Mouse (Mus musculus) liver, embryonic 11.5 days (tissue): Measurements from ENCODE around the gene Rimbp3. TPM values are rescaled to one million over a fixed set of nuclear protein-coding genes. Genes with fewer than 3 reads are reported as not detected.
A peak's percentile ranks its signal among the peaks of the same experiment; 100 is the strongest.
"Not testable (repeated sequence)": the region's sequence is repeated elsewhere in the genome, so short reads cannot be mapped to it uniquely, and the experiment has no call there.

ENCODE experiments used
- ATAC-seq: fragments of 200-750 bp; cut with Nextera tagmentation; replicated peaks from 2 replicates; pipeline ENCODE4 v1.8.0; 2017; ENCODE audit warnings: moderate number of reproducible peaks, mild to moderate bottlenecking, moderate TSS enrichment, moderate library complexity; ENCODE audit not compliant: low FRiP score
- DNase-seq: peaks from one replicate; pipeline ENCODE4 v3.0.0-alpha.2; 2017; ENCODE audit warnings: low spot score
- H3K27ac ChIP-seq: fragments of 300-500 bp; sonication (generic); 2 replicates; pipeline ENCODE4 v1.5.1; 2014; ENCODE audit warnings: mild to moderate bottlenecking, low read depth, low read length, control low read depth
- H3K27me3 ChIP-seq: fragments of 300-500 bp; sonication (generic); replicated peaks from 2 replicates; pipeline ENCODE4 v1.6.1; 2014; ENCODE audit warnings: low read length, mixed read lengths; ENCODE audit not compliant: control insufficient read depth, insufficient read depth
- H3K36me3 ChIP-seq: fragments of 300-500 bp; sonication (generic); 2 replicates; pipeline ENCODE4 v1.6.1; 2014; ENCODE audit warnings: mild to moderate bottlenecking, low read length, moderate library complexity, mixed read lengths; ENCODE audit not compliant: control insufficient read depth, insufficient read depth
- H3K4me1 ChIP-seq: fragments of 300-500 bp; sonication (generic); replicated peaks from 2 replicates; pipeline ENCODE4 v1.6.1; 2014; ENCODE audit warnings: low read length, mixed read lengths; ENCODE audit not compliant: control insufficient read depth, insufficient read depth
- H3K4me2 ChIP-seq: fragments of 300-500 bp; sonication (generic); 2 replicates; pipeline ENCODE4 v1.6.1; 2014; ENCODE audit warnings: mild to moderate bottlenecking, control low read depth, moderate library complexity
- H3K4me3 ChIP-seq: fragments of 300-500 bp; sonication (generic); 2 replicates; pipeline ENCODE4 v1.5.1; 2014; ENCODE audit warnings: low read depth, low read length, control low read depth
- H3K9ac ChIP-seq: fragments of 300-500 bp; sonication (generic); 2 replicates; pipeline ENCODE4 v1.6.1; 2014; ENCODE audit warnings: low read depth, low read length, control low read depth
- H3K9me3 ChIP-seq: fragments of 300-500 bp; sonication (generic); 2 replicates; pipeline ENCODE4 v1.6.1; 2016; ENCODE audit warnings: low read length, inconsistent platforms, mixed read lengths; ENCODE audit not compliant: control insufficient read depth
- WGBS: fragments of 180-500 bp; shearing (Covaris S2); extraction: QIAGEN DNeasy Blood & Tissue Kit; methylation state at CpG from one replicate; pipeline ENCODE4 v1.1.7; 2014; 5-methylcytosine and 5-hydroxymethylcytosine counted together
- polyA plus RNA-seq: library from polyadenylated mRNA; unstranded; fragments of >200 nt; fragmentation: Nextera tagmentation; extraction: Ambion mirVana; gene quantifications from 2 replicates; pipeline ENCODE4 v1.2.1, GENCODE M21; 2014

Rimbp3 gene
- polyA plus RNA-seq, 1 experiment from 2014 or later, result 0.45 TPM

- 90% methylated on average over 2 of the region's 2 CpGs for WGBS
- not testable (repeated sequence) for H3K27me3 ChIP-seq, ATAC-seq
These were observed 23.1 kb downstream of the Rimbp3 start for GRCm38 (mm10) chr16:17231523-17231922.

GRCm38 (mm10) chr16:17232794-17233701, 24.6 kb downstream of the Rimbp3 start, which contains the start of gene Hic2:
Hic2 (plus strand) TSS chr16:17233572.
- H3K9ac ChIP-seq, result peak within 1 kb of the TSS; percentile 89
- peak within 1 kb of the TSS; percentile 95 for H3K4me2 ChIP-seq
- ATAC-seq (peak; percentile 92), DNase-seq (peak; percentile 95)
- no peaks in the 10 kb centered on the region for H3K9me3 ChIP-seq
- H3K27me3 ChIP-seq, result no peaks in the 10 kb centered on the region
- H3K4me1 ChIP-seq, result peaks cover 42% of the 10 kb centered on the region
- no peaks in the 10 kb centered on the region for H3K36me3 ChIP-seq
- 2% methylated on average over 59 of the region's 59 CpGs for WGBS
- H3K4me3 ChIP-seq, result peak within 1 kb of the TSS; percentile 82
- H3K27ac ChIP-seq, result peak within 1 kb of the TSS; percentile 77

More at GRCm38 (mm10) chr16:17231523-17231922, 23.1 kb downstream of the Rimbp3 start:
- H3K9me3 ChIP-seq, H3K4me2 ChIP-seq, H3K27ac ChIP-seq, H3K9ac ChIP-seq, H3K4me3 ChIP-seq, H3K36me3 ChIP-seq, DNase-seq: not testable (repeated sequence)
- peaks cover 27% of the 10 kb centered on the region for H3K4me1 ChIP-seq

- peak overlapping the region; percentile 82 for H3K4me3 ChIP-seq
- peak; percentile 40 for ATAC-seq
- no peaks in the 10 kb centered on the region for H3K27me3 ChIP-seq
These were observed 25.5 kb downstream of the Rimbp3 start for GRCm38 (mm10) chr16:17233702-17234498.

GRCm38 (mm10) chr16:17234499-17234895, 26.1 kb downstream of the Rimbp3 start:
- Histone ChIP-seq H3K4me2 (peak overlapping the region; percentile 95), H3K4me1 (peaks cover 57% of the 10 kb centered on the region), H3K27me3 (no peaks in the 10 kb centered on the region), H3K9me3 (no peaks in the 10 kb centered on the region), H3K36me3 (no peaks in the 10 kb centered on the region), H3K27ac (peak overlapping the region; percentile 77; the same call in 1 of the 2 replicates), H3K4me3 (peak overlapping the region; percentile 82), H3K9ac (peak overlapping the region; percentile 89)
- 1% methylated on average over 12 of the region's 12 CpGs for WGBS
- ATAC-seq (no peak), DNase-seq (peak; percentile 60)

More at GRCm38 (mm10) chr16:17233702-17234498, 25.5 kb downstream of the Rimbp3 start:
- Histone ChIP-seq H3K4me2 (peak overlapping the region; percentile 95), H3K9ac (peak overlapping the region; percentile 89), H3K9me3 (no peaks in the 10 kb centered on the region), H3K27ac (peak overlapping the region; percentile 77), H3K4me1 (peaks cover 51% of the 10 kb centered on the region), H3K36me3 (no peaks in the 10 kb centered on the region)
- peak; percentile 79 for DNase-seq
- under 1% methylated on average over 60 of the region's 62 CpGs for WGBS

GRCm38 (mm10) chr16:17234916-17235665, 26.7 kb downstream of the Rimbp3 start:
- Histone ChIP-seq H3K4me2 (peak overlapping the region; percentile 95), H3K36me3 (no peaks in the 10 kb centered on the region), H3K4me3 (peak overlapping the region; percentile 82), H3K9ac (peak overlapping the region; percentile 89), H3K27ac (peak overlapping the region; percentile 77; the same call in 1 of the 2 replicates), H3K9me3 (no peaks in the 10 kb centered on the region), H3K4me1 (peaks cover 63% of the 10 kb centered on the region), H3K27me3 (no peaks in the 10 kb centered on the region)
- no peak for ATAC-seq
- DNase-seq, result no peak
- 48% methylated on average over 9 of the region's 9 CpGs for WGBS

GRCm38 (mm10) chr16:17237634-17238033, 29.2 kb downstream of the Rimbp3 start:
- no peaks in the 10 kb centered on the region for H3K9me3 ChIP-seq
- no peak overlapping the region for H3K9ac ChIP-seq
- H3K36me3 ChIP-seq, result no peaks in the 10 kb centered on the region
- H3K27me3 ChIP-seq, result no peaks in the 10 kb centered on the region
- peaks cover 69% of the 10 kb centered on the region for H3K4me1 ChIP-seq
- H3K4me2 ChIP-seq, result peak overlapping the region; percentile 31
- no peak overlapping the region for H3K4me3 ChIP-seq
- ATAC-seq (peak; percentile 65), DNase-seq (no peak)
- WGBS, result 37% methylated on average over 3 of the region's 3 CpGs
- H3K27ac ChIP-seq, result peak overlapping the region; percentile 9; the same call in 1 of the 2 replicates

- H3K36me3 ChIP-seq, result no peaks in the 10 kb centered on the region
- H3K4me2 ChIP-seq, result no peak overlapping the region
- H3K9me3 ChIP-seq, result no peaks in the 10 kb centered on the region
- H3K4me3 ChIP-seq, result no peak overlapping the region
- ATAC-seq, result no peak
- 79% methylated on average over 2 of the region's 2 CpGs for WGBS
- no peaks in the 10 kb centered on the region for H3K27me3 ChIP-seq
- no peak for DNase-seq
- H3K27ac ChIP-seq, result no peak overlapping the region
- no peak overlapping the region for H3K9ac ChIP-seq
- H3K4me1 ChIP-seq, result peaks cover 72% of the 10 kb centered on the region
These were observed 31.0 kb downstream of the Rimbp3 start for GRCm38 (mm10) chr16:17239409-17239808.

- Histone ChIP-seq H3K9ac (no peak overlapping the region), H3K27me3 (no peaks in the 10 kb centered on the region), H3K4me2 (no peak overlapping the region), H3K27ac (peak overlapping the region; percentile 71), H3K4me1 (peaks cover 35% of the 10 kb centered on the region), H3K4me3 (no peak overlapping the region), H3K9me3 (no peaks in the 10 kb centered on the region), H3K36me3 (no peaks in the 10 kb centered on the region)
- ATAC-seq (peak; percentile 60), DNase-seq (no peak)
- WGBS, result 34% methylated on average over 1 of the region's 1 CpGs
These were observed 35.3 kb downstream of the Rimbp3 start for GRCm38 (mm10) chr16:17243731-17244130.
